Mouse (Mus musculus): ENCODE data around the gene Fam71e1.

Fam71e1 gene

GRCm38 (mm10) chr7:44501563-44502115 is 5.3 kb downstream of the Fam71e1 start:
- peak; percentile 69 for DNase-seq

GRCm38 (mm10) chr7:44507491-44507890 is 11.1 kb downstream of the Fam71e1 start:
- DNase-seq = no peak

GRCm38 (mm10) chr7:44519240-44519913 is 23.0 kb downstream of the Fam71e1 start:
- no peak for DNase-seq

- DNase-seq = no peak
Observed at GRCm38 (mm10) chr7:44520990-44521389, 24.6 kb downstream of the Fam71e1 start.

- peak; percentile 62 for DNase-seq
Observed at GRCm38 (mm10) chr7:44521710-44522109, 25.3 kb downstream of the Fam71e1 start.

GRCm38 (mm10) chr7:44523056-44523455 is 26.7 kb downstream of the Fam71e1 start:
- no peak for DNase-seq

GRCm38 (mm10) chr7:44524502-44524901 is 28.1 kb downstream of the Fam71e1 start, which contains the start of gene Mybpc2:
TSS of gene Mybpc2 (minus strand) at chr7:44524656.
- peak; percentile 37 for DNase-seq

- DNase-seq = peak; percentile 78
Observed at GRCm38 (mm10) chr7:44525126-44525832, 28.9 kb downstream of the Fam71e1 start.

- no peak for DNase-seq
Observed at GRCm38 (mm10) chr7:44526414-44527154, 30.2 kb downstream of the Fam71e1 start.

GRCm38 (mm10) chr7:44527483-44528398 is 31.4 kb downstream of the Fam71e1 start:
- DNase-seq = peak; percentile 88

GRCm38 (mm10) chr7:44529518-44529917 is 33.1 kb downstream of the Fam71e1 start:
- no peak for DNase-seq

GRCm38 (mm10) chr7:44530507-44530906 is 34.1 kb downstream of the Fam71e1 start:
- DNase-seq = no peak

- DNase-seq = no peak
Observed at GRCm38 (mm10) chr7:44531207-44531606, 34.8 kb downstream of the Fam71e1 start.

- DNase-seq = no peak
Observed at GRCm38 (mm10) chr7:44531946-44532732, 35.8 kb downstream of the Fam71e1 start, which contains the start of gene Spib. TSS of gene Spib (minus strand) at chr7:44532071.

GRCm38 (mm10) chr7:44532918-44533745 is 36.8 kb downstream of the Fam71e1 start:
- DNase-seq = peak; percentile 28

GRCm38 (mm10) chr7:44533746-44534045 is 37.3 kb downstream of the Fam71e1 start:
- no peak for DNase-seq

GRCm38 (mm10) chr7:44534242-44534641 is 37.9 kb downstream of the Fam71e1 start:
- peak; percentile 30 for DNase-seq

GRCm38 (mm10) chr7:44534656-44535441 is 38.5 kb downstream of the Fam71e1 start:
- DNase-seq = peak; percentile 30

Measured in cerebellum, adult 9-11 months (tissue).